Mouse (Mus musculus) G1E (cell line): ENCODE results near the gene Btf3. TPM values are rescaled to one million over a fixed set of nuclear protein-coding genes. Genes with fewer than 3 reads are reported as not detected.

Source experiments
- ATAC-seq: 2 replicates; pipeline ENCODE4 v1.8.0; 2016; ENCODE audit warnings: mild to moderate bottlenecking; ENCODE audit not compliant: insufficient number of reproducible peaks, poor library complexity, low FRiP score, severe bottlenecking; ENCODE audit errors: extremely low read depth
- DNase-seq: peaks from one replicate; pipeline ENCODE4 v3.0.0; 2012; ENCODE audit warnings: low spot score
- H3K27me3 ChIP-seq: 2 replicates; pipeline ENCODE4 v1.6.1; 2012; ENCODE audit warnings: mild to moderate bottlenecking, low read length, inconsistent platforms; ENCODE audit not compliant: insufficient read depth
- H3K36me3 ChIP-seq: replicated peaks from 2 replicates; pipeline ENCODE3; 2012; ENCODE audit warnings: mild to moderate bottlenecking, inconsistent platforms
- H3K4me1 ChIP-seq: 2 replicates; pipeline ENCODE4 v1.6.1; 2012; ENCODE audit warnings: low read depth, low read length, inconsistent platforms, mixed read lengths; ENCODE audit not compliant: insufficient read depth
- H3K4me3 ChIP-seq: 2 replicates; pipeline ENCODE4 v1.5.1; 2012; ENCODE audit warnings: low read depth, mild to moderate bottlenecking, inconsistent platforms, low read length, moderate library complexity, mixed read lengths
- H3K9me3 ChIP-seq: replicated peaks from 2 replicates; pipeline ENCODE4 v1.6.1; 2012; ENCODE audit warnings: inconsistent platforms
- CTCF ChIP-seq: IDR thresholded peaks from 2 replicates; pipeline ENCODE4 v1.5.1; 2012; ENCODE audit warnings: low read depth, low read length, inconsistent platforms, mixed read lengths
- GATA1 ChIP-seq: IDR thresholded peaks from 2 replicates; pipeline ENCODE4 v1.6.1; 2012; ENCODE audit warnings: borderline replicate concordance, low read length, inconsistent platforms, mixed read lengths
- GATA2 ChIP-seq: IDR thresholded peaks from 2 replicates; pipeline ENCODE4 v1.6.1; 2012; ENCODE audit warnings: low read depth, low read length, inconsistent platforms, borderline replicate concordance
- POLR2AphosphoS5 ChIP-seq: IDR thresholded peaks from 2 replicates; pipeline ENCODE4 v1.6.1; 2012; ENCODE audit warnings: low read depth, low read length, inconsistent platforms; ENCODE audit not compliant: insufficient replicate concordance
- TAL1 ChIP-seq: conservative IDR thresholded peaks from 2 replicates; pipeline ENCODE4 v1.6.1; 2012; ENCODE audit warnings: low read depth, low read length, inconsistent platforms, mixed read lengths
- polyA plus RNA-seq: library from polyadenylated mRNA; stranded (reverse); fragments of >175 nt; gene quantifications from 2 replicates; pipeline ENCODE4 v1.2.3, GENCODE M21; 2012
- total RNA-seq, 2 experiments: library from RNA; stranded (forward) in 1 of 2; stranded (reverse) in 1 of 2; fragments of 200-1000 nt in 1 of 2; fragments of >200 nt in 1 of 2; fragmentation: Nextera tagmentation in 1 of 2; gene quantifications; 2 replicates each; pipeline ENCODE4 v1.2.3; 2014 to 2017

The Btf3 gene
- total and polyA plus RNA-seq, 3 experiments, result 141 to 2,347 (median 982) TPM

DNA sequence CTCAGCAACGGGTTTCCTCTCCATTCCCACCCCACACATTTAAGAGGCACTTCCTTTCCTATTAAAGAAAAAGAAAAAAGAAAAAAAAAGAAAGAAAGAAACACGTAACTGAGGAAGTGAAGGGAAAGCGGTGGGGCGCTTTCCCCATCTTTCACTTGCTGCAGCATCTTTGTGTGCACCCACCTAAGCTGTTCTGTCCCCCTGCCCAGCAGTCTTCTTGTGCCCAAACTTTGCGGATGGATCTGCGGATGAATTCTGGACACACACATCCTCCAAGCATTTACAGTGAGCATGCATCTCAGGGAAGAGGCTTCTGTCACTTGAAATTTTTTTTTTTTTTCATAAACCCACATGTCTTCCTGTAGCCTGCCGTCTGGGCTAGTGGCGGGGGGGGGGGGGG lies 42.5 kb upstream of the Btf3 start:
- Histone ChIP-seq H3K36me3 (no peaks in the 10 kb centered on the region), H3K27me3 (peaks cover 39% of the 10 kb centered on the region), H3K4me3 (no peak overlapping the region), H3K4me1 (no peaks in the 10 kb centered on the region), H3K9me3 (peaks cover 17% of the 10 kb centered on the region)
- TF ChIP-seq TAL1 (no peak), GATA1 (no peak)
- ATAC-seq (no peak), DNase-seq (no peak)

DNA sequence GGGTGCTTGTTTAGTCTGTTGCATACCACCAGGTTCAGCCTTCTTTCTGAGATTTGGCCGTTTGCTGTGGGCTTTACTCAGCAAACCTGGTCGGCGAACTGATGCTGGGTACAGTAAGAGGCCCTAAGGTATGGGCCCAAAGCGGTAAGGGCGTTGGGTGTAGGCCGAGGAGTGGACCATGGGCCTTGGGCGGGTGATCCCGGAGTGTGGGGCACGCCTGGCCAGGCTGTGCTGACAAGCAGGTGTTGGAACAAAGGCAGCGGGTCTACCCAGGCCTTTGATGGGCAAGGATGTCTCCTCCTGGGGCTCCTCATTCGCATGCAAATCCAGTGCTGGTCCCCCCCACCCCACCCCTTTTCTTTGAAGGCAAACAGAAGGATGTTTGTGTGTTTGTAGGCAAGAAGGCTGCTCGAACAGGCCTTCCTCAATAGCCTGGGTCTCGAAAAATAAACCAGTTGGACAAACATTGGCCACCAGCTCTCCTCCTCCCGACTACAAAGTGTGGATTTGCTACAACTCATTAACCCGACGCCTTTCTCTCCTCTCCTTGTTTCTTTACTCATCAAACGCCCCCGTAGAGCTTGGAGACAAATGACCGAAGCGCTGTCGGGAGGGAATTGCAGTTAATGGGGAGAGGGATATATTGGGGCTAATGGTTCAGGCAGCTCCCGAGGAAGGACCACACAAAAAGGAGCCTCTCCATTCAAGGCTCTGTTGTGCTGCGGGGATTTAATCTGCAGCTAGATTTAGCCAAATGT lies 41.8 kb upstream of the Btf3 start:
- ATAC-seq (no peak), DNase-seq (no peak)
- H3K9me3 ChIP-seq, result peaks cover 24% of the 10 kb centered on the region
- H3K27me3 ChIP-seq, result peaks cover 45% of the 10 kb centered on the region
- no peak overlapping the region for H3K4me3 ChIP-seq
- TF ChIP-seq POLR2AphosphoS5, result no peak
- TF ChIP-seq GATA2, result no peak
- no peak for TF ChIP-seq GATA1
- TF ChIP-seq CTCF, result no peak
- TF ChIP-seq TAL1, result no peak
- H3K36me3 ChIP-seq, result no peaks in the 10 kb centered on the region
- no peaks in the 10 kb centered on the region for H3K4me1 ChIP-seq

DNA sequence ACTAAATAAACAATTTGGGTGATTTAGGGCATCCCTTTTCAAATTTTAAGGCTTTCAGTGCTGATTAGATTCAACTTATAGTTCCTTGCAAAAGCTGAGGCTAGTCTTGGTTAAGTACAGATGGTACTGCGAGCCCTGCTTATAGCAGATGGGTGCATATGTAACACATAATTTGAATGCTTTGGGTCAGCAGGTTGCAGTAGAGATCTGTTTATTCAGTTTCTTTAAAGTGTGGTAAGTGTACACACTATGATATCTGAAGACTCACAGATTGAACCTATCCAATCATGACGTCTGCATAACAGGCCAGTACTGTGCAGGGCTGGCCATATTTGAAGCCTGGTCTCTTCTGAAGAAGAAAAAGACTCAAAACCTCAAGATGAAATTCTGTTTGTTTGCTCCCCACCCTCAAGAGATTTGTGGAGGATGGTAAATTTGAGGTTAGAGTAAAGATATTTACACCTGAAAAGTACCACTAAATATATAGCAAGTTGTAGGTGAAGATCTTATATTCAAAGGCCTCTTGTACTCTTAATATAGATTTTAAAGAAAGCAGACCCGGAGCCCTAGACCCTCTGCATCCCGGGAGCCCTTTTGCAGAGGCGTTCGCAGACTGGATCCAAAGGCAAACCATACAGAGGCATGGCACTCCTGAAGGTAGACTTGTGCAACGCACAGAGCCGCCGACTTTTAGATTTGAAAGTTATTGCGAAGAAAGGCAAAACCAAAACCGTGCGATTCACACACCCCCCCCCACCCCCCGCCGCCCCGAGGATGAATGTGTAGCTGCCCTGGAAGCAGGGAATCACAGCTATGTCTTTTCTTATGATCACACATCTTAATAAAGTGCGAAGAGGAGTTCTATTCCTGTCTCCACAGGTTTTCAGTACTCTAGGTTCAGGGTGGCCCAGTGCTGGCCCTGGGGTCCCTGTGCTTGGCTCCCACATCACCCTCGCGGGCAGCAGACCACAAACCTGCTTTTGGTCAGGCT lies 40.9 kb upstream of the Btf3 start:
- ATAC-seq (no peak), DNase-seq (no peak)
- Histone ChIP-seq H3K27me3 (peaks cover 42% of the 10 kb centered on the region), H3K4me1 (no peaks in the 10 kb centered on the region), H3K9me3 (peaks cover 25% of the 10 kb centered on the region), H3K36me3 (no peaks in the 10 kb centered on the region), H3K4me3 (no peak overlapping the region)
- no peak for TF ChIP-seq POLR2AphosphoS5
- no peak for TF ChIP-seq GATA1

DNA sequence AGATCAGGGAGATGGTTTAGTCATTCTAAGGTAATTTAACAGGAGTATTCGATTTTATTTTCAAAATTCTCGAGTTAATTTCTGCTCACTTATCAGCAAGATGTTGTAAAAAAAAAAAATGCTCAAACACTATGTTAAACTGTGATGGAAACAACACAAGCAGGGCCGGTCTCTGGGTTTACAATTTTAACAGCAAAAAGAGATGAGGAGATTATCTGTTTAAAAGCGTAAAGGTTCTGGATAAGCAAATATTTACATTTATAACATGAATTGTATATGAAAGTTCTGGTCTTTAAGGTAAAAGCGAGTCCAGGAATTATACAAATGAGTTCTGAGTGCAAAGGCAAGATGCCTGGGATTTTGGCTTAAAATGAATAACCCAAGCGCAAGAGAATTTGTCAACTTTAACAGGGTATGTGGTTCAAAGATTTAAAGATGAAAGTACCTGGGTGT lies 40.2 kb upstream of the Btf3 start:
- H3K4me1 ChIP-seq, result no peaks in the 10 kb centered on the region
- ATAC-seq (no peak), DNase-seq (no peak)
- H3K36me3 ChIP-seq, result no peaks in the 10 kb centered on the region
- TF ChIP-seq CTCF, result no peak
- TF ChIP-seq GATA1, result no peak
- no peak for TF ChIP-seq POLR2AphosphoS5
- H3K9me3 ChIP-seq, result peaks cover 25% of the 10 kb centered on the region
- peaks cover 39% of the 10 kb centered on the region for H3K27me3 ChIP-seq
- H3K4me3 ChIP-seq, result no peak overlapping the region

DNA sequence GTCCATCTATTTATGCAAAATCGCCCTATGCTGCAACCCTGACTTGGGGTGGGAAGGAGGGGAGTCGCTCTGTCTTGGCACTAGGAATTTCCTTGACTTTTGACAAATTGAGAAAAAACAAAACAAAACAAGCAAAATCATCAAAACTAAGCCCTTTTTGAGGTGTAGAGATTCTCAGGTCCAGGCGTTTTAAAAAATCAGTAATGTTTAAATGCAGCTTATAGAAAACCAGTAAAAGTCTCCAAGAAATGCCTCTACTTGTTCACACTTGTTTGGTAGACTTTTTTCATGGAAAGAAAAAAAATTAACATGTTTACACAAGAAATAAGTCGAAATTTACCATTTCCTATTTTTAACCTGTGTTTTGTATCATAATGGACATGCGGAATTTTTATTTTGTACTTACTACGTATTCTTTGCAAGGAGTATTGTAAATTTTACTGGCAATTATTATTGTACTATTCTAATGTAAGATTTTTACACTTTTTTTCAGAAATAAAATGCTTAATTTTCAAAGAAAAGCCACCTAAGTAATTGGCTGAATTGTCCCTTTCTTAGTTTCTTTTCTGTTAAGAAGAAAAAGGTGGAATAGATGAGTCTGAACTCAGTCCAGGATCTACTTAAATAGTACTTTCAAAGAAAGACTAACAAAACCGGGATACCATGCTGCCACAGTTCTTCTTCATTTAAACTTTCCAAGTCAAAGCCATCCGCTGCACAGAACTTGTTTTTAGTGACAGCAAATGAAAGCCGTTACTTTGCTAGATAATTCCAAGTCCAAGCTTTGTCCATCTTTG lies 39.6 kb upstream of the Btf3 start:
- ATAC-seq, result no peak
- no peak for DNase-seq
- no peaks in the 10 kb centered on the region for H3K36me3 ChIP-seq
- H3K9me3 ChIP-seq, result peaks cover 25% of the 10 kb centered on the region
- TF ChIP-seq GATA2 (no peak), TAL1 (no peak), GATA1 (no peak), CTCF (no peak), POLR2AphosphoS5 (no peak)
- H3K27me3 ChIP-seq, result peaks cover 41% of the 10 kb centered on the region
- no peaks in the 10 kb centered on the region for H3K4me1 ChIP-seq
- H3K4me3 ChIP-seq, result no peak overlapping the region

DNA sequence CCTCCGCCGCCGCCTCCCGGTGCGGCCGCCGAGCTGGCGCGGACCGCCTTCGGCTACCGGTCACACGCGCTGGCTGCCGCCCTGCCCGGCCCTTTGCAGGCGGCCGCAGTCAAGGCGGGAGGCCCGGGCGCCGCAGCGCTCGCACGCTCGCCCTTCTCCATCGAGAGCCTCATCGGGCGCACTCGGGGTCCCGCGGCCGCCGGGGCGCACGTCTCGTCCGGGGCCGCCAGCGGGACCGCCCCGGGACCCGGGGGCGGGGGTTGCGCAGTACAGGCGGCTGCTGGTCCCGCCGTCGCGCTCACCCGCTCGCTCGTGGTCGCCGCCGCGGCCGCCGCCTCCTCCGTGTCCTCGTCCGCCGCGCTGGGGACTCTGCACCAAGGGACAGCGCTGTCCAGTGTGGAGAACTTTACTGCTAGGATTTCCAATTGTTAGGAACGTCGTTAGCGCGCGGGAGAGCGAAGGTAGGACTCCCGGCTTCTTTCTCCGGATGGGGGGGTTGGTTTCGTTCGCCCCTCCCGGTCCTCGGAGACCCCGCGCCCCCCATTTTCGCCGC lies 38.8 kb upstream of the Btf3 start:
- TF ChIP-seq POLR2AphosphoS5 (no peak), TAL1 (no peak), CTCF (no peak), GATA1 (no peak), GATA2 (no peak)
- DNase-seq (no peak), ATAC-seq (no peak)
- H3K36me3 ChIP-seq, result no peaks in the 10 kb centered on the region
- no peaks in the 10 kb centered on the region for H3K4me1 ChIP-seq
- no peak overlapping the region for H3K4me3 ChIP-seq
- peaks cover 25% of the 10 kb centered on the region for H3K9me3 ChIP-seq
- H3K27me3 ChIP-seq, result peaks cover 39% of the 10 kb centered on the region
